Mouse (Mus musculus) neural tube, embryonic 10.5 days (tissue): ENCODE data around the gene Enpep.

Source experiments
- DNase-seq: peaks from one replicate; pipeline ENCODE4 v3.0.0-alpha.2; 2017; ENCODE audit warnings: low spot score; ENCODE audit errors: extremely low spot score

Enpep gene

DNA sequence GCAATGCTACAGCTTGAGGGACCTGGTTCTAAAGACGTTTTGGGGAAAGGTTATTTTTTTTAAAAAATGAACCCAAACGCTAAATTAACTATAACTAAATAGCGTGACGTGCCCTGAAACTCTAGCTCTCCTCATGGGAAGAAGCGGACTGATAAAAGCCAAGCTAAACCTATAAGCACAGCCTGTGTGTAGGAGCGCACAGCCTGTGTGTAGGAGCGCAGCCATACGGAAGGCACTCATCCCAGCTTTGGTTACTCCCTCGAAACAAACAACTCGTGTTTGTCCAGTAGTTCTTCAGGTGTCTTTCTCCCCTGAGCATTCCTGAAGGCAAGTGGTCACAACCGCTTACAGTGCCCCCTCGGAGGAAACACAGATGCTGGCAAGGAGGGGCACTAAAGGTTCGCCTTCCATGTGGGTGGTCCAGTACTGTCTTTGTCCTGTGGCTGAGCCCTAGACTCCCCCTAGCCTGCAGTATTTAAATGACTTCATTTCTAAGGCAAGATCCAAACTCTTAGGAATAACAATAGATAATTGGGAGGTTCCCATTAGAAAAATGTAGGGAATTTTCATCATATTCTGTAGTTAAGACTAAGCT, 93.8 kb downstream of the Enpep start:
- DNase-seq = no peak

DNA sequence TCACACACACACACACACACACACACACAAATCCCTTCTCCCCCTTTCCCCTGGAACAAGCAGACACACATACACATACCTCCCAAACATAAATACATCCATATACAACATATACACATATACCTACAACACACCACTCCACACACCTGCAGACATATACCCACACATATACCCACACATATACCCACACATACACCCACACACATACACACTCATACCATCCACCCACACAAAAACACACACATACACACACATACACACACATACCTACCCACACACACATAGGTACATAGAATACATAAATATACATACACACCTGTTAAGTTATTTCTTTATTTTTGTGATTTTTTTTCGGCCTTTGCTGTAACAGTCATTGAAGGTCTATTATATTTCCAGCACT, 94.5 kb downstream of the Enpep start:
- DNase-seq = no peak

DNA sequence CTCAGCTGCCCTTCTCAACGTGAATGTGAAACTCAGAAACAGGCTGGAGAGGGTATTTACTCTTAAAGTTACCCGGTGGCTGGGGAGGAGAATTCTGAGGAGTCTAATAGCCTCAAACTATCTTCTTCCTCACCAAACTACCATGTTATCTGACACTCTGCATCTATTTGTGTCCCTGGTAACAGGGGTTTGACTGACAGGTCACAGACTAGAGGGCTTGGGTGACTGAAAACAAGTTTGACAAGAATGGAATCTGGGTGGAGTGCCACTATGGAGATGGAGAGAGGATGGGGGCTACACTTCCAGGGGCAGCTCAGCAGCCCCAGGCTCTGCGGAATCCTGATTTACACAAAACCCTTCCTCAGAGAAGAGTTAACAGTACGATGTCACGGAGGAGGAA, 105.2 kb downstream of the Enpep start:
- DNase-seq = no peak

GRCm38 (mm10) chr3:129226681-129227080, 105.8 kb downstream of the Enpep start:
- DNase-seq = no peak

DNA sequence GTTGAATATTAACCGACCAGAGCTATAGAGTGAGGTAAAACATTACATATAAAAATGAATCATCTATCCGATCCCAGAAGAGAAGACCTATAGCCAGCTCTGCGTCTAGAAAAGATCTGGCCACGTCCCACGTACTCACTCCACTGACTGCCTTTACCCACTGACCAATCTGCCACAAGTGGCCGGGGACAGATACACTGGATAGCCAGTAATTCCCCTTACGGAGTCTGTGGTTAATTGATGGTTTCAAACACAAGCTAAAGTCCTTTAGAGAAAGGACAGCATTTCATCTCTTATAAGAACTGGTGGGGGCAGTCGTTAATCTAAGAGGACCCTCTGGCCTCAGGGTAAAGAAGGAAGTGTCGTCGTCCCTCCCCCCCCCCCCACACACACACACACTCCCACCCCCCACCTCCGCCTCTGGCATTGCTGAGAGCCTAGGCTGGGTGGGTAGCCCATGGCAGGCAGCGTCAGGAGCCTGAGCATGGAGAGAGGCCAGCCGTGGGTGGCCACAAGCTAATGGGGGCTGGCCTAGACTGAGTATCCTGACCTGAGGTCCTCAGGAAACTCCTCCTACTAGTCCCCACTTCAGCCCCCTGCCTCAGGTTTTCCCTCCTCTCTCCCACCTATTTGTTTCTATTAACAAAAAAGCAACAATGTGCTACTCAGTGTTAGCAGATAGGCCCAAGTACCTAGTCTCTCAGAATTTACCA, 106.8 kb downstream of the Enpep start:
- peak; percentile 57 for DNase-seq

DNA sequence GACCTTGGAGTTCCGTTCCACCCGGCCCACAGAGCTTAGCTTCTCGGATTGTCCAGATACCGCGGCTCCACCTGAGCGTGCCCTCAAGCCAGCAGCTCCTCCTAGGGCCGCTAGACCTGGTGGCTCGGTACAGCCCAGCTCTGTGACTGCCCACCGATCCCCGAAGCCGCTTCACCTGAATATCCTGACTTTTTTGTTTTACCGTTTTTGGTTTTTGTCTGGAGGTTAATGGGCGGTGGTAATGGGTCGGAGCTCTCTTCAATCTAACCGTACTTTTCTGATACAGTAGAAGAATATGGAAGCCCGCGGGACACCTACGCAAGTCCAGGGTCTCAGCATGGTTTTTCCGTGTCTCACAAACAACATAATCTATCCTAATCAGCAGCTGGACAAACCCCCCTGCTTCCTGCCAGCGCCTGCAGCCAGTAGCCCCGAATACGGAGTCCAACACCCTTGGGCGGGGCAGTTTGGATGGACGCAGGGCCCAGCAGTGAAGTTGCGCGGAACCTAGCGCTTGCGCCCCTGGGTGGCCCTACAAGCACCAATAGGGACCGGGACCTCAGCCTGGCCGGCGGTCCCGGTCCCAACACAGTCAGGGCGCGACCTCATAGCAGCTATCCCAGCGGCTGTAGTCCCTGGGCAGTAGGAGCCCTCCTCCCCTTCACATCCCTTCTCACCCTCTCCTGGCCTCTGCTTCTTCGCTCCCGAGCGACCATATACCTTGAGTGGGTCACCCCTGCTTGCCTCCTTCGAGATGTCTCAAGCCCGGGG, 107.5 kb downstream of the Enpep start:
- DNase-seq = peak; percentile 64

GRCm38 (mm10) chr3:129223964-129224805, 108.3 kb downstream of the Enpep start:
- DNase-seq = no peak

DNA sequence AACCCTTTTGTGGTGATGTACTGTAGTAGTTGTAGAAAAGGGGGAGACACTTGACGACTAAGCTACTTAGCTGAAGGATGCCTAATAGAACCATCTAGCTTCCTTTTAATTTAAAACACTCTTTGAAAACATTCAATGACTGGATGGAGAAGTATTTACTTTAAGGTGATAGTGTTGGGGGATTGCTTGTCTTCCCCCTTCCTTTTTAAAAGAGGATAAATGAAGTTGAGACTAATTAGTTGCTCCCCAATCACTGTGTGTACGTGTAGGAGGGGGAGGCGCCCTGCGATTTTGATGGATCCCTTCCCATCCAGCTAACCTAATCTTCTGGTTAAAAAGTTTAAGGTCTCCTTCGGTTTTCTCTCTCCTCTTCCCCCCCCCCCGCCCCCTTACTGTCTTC, 109.1 kb downstream of the Enpep start:
- DNase-seq = no peak

- DNase-seq = no peak
Measured at GRCm38 (mm10) chr3:129222448-129223290, 109.9 kb downstream of the Enpep start.

DNA sequence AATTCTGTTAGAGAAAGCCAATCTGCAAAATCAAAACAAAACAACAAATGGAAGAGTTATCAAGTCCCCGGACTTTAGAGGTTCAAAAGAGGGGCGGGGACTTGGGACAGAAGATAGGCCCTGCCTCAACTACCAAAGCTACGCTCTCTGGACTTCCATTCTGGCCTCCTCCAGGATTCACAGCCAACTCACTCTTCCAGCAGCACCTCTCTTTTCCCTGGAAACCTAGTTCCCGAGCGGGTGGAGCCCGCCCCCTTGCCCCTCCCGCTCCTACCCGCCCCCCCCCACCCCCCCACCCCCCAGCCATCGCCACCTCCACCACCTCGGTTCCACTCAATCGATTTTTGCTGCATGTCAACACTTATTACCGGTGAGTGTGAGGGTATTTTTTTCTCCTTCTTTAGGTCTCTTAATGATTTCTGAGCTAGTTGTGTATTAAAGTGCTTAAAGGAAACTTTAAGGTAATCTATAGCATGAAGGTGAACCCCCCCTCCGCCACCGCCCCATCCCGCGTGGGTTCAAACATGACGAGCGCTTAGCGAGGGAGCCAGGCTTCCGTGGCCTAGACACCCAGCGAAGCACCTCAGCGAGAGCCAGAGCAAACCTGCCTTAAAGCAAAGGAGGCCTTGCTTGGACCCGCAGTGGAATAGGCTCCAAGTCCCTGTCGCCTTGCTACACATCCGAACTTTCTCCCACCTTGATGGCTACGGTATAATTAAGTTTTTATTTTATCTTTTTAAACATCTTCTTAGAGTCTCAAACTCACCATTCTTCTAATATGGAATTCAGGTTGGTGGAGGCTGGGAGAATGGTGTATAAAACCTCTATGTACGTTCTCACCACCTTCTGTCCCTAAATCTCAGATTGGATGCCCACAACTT, 110.9 kb downstream of the Enpep start:
- peak; percentile 49 for DNase-seq

DNA sequence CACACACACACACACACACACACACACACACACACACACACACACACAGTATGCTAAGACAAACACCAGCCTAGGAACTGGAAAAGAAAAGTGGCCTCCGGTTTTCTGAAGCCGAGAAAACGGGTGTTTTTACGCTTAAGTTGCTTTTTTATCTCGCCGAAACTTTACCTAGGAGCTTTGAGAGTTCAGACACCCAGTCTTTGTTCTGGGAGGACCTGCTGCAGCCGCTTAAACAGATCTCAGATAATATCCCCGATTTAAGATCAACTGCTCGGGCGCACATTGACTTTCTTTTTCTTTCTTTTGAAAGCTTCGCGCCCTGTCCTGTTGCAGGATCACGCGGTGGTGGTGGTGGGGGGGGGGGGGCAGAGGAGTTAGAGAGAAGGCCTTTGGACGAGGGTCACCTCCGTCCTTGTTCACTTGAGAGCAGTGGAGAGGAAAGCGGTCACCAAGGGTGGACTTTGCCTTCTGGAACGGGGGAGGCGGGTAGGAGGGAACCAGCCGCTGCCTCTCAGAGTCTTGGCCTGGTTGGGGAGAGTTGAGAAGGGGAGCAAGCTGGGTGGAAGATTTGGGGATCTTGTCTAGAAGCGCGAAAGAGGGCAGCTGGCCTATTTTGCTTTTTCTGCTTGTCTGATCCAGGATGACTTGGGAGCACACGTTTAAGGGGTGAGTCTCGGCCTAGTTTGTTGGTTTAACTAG, 111.7 kb downstream of the Enpep start:
- DNase-seq = peak; percentile 69

- peak; percentile 34 for DNase-seq
Measured at GRCm38 (mm10) chr3:129220086-129220670, 112.3 kb downstream of the Enpep start.
